Mouse (Mus musculus) hindbrain, embryonic 16.5 days (tissue): Measurements from ENCODE around the gene Plekhm1. TPM values are rescaled to one million over a fixed set of nuclear protein-coding genes. Genes with fewer than 3 reads are reported as not detected.
"Not testable (repeated sequence)": the region's sequence is repeated elsewhere in the genome, so short reads cannot be mapped to it uniquely, and the experiment has no call there.

Experiments used
- ATAC-seq: fragments of 200-750 bp; cut with Nextera tagmentation; 2 replicates; pipeline ENCODE4 v1.8.0; 2017; ENCODE audit warnings: moderate TSS enrichment, moderate library complexity
- H3K27ac ChIP-seq: fragments of 300-500 bp; sonication (generic); 2 replicates; pipeline ENCODE4 v1.5.1; 2014; ENCODE audit warnings: low read depth, mild to moderate bottlenecking, control low read depth, low read length, moderate library complexity
- H3K27me3 ChIP-seq: fragments of 300-500 bp; sonication (generic); replicated peaks from 2 replicates; pipeline ENCODE4 v1.6.1; 2014; ENCODE audit warnings: low read length; ENCODE audit not compliant: control insufficient read depth, insufficient read depth
- H3K36me3 ChIP-seq: fragments of 300-500 bp; sonication (generic); 2 replicates; pipeline ENCODE4 v1.6.1; 2014; ENCODE audit warnings: mild to moderate bottlenecking, low read length, moderate library complexity, mixed read lengths; ENCODE audit not compliant: control insufficient read depth, insufficient read depth
- H3K4me1 ChIP-seq: fragments of 300-500 bp; sonication (generic); 2 replicates; pipeline ENCODE4 v1.6.1; 2014; ENCODE audit warnings: low read depth, low read length; ENCODE audit not compliant: control insufficient read depth, insufficient read depth
- H3K4me2 ChIP-seq: fragments of 300-500 bp; sonication (generic); 2 replicates; pipeline ENCODE4 v1.6.1; 2014; ENCODE audit warnings: mild to moderate bottlenecking, low read length, control low read depth, moderate library complexity
- H3K4me3 ChIP-seq: fragments of 300-500 bp; sonication (generic); 2 replicates; pipeline ENCODE4 v1.5.1; 2014; ENCODE audit warnings: mild to moderate bottlenecking, low read length, control low read depth, moderate library complexity
- H3K9ac ChIP-seq: fragments of 300-500 bp; sonication (generic); 2 replicates; pipeline ENCODE4 v1.6.1; 2014; ENCODE audit warnings: low read depth, mild to moderate bottlenecking, control low read depth, low read length, moderate library complexity
- H3K9me3 ChIP-seq: fragments of 300-500 bp; sonication (generic); 2 replicates; pipeline ENCODE4 v1.6.1; 2014; ENCODE audit warnings: mild to moderate bottlenecking, low read length, moderate library complexity; ENCODE audit not compliant: control insufficient read depth
- WGBS: fragments of 180-500 bp; shearing (Covaris S2); extraction: QIAGEN DNeasy Blood & Tissue Kit; methylation state at CpG from one replicate; pipeline ENCODE4 v1.1.7; 2014; 5-methylcytosine and 5-hydroxymethylcytosine counted together
- polyA plus RNA-seq: library from polyadenylated mRNA; unstranded; fragments of >200 nt; fragmentation: Nextera tagmentation; extraction: Ambion mirVana; gene quantifications from 2 replicates; pipeline ENCODE4 v1.2.1, GENCODE M21; 2015

Plekhm1 gene
- polyA plus RNA-seq, 1 experiment from 2014 or later = 7.2 TPM

- Histone ChIP-seq H3K4me1 (peaks cover 14% of the 10 kb centered on the region), H3K27me3 (no peaks in the 10 kb centered on the region), H3K27ac (peak overlapping the region; percentile 72), H3K4me3 (peak overlapping the region; percentile 83), H3K4me2 (peak overlapping the region; percentile 92), H3K9me3 (no peaks in the 10 kb centered on the region), H3K36me3 (no peaks in the 10 kb centered on the region), H3K9ac (peak overlapping the region; percentile 71)
- peak; percentile 67; the same call in 1 of the 2 replicates for ATAC-seq
- 3% methylated on average over 14 of the region's 14 CpGs for WGBS
These were observed 500 bp upstream of the Plekhm1 start for GRCm38 (mm10) chr11:103412950-103413423.

- no peaks in the 10 kb centered on the region for H3K9me3 ChIP-seq
- no peaks in the 10 kb centered on the region for H3K36me3 ChIP-seq
- peaks cover 14% of the 10 kb centered on the region for H3K4me1 ChIP-seq
- WGBS = 100% methylated on average over 1 of the region's 1 CpGs
- no peak overlapping the region for H3K27ac ChIP-seq
- H3K9ac ChIP-seq = no peak overlapping the region
- peak overlapping the region; percentile 92 for H3K4me2 ChIP-seq
- no peak for ATAC-seq
- H3K27me3 ChIP-seq = no peaks in the 10 kb centered on the region
- H3K4me3 ChIP-seq = no peak overlapping the region
These were observed 1.2 kb downstream of the Plekhm1 start for GRCm38 (mm10) chr11:103411301-103411700.

GRCm38 (mm10) chr11:103408880-103409279, 3.6 kb downstream of the Plekhm1 start:
- Histone ChIP-seq H3K27me3 (no peaks in the 10 kb centered on the region), H3K27ac (no peak overlapping the region), H3K4me2 (no peak overlapping the region), H3K9me3 (no peaks in the 10 kb centered on the region), H3K9ac (no peak overlapping the region), H3K36me3 (no peaks in the 10 kb centered on the region), H3K4me3 (no peak overlapping the region), H3K4me1 (peaks cover 14% of the 10 kb centered on the region)
- ATAC-seq = no peak
- 93% methylated on average over 13 of the region's 13 CpGs for WGBS

GRCm38 (mm10) chr11:103407136-103407535, 5.4 kb downstream of the Plekhm1 start:
- ATAC-seq, H3K36me3 ChIP-seq, H3K27me3 ChIP-seq, H3K27ac ChIP-seq, H3K9ac ChIP-seq, H3K4me3 ChIP-seq, H3K4me2 ChIP-seq, H3K9me3 ChIP-seq: not testable (repeated sequence)
- 59% methylated on average over 5 of the region's 5 CpGs for WGBS
- H3K4me1 ChIP-seq = peaks cover 11% of the 10 kb centered on the region

- peaks cover 8% of the 10 kb centered on the region for H3K4me1 ChIP-seq
- no peak overlapping the region for H3K4me2 ChIP-seq
- no peak overlapping the region for H3K9ac ChIP-seq
- WGBS = 86% methylated on average over 7 of the region's 7 CpGs
- no peaks in the 10 kb centered on the region for H3K27me3 ChIP-seq
- no peak overlapping the region for H3K27ac ChIP-seq
- H3K36me3 ChIP-seq = peaks cover 4% of the 10 kb centered on the region; the same call in 1 of the 2 replicates
- no peaks in the 10 kb centered on the region for H3K9me3 ChIP-seq
- H3K4me3 ChIP-seq = no peak overlapping the region
- no peak for ATAC-seq
These were observed 5.9 kb downstream of the Plekhm1 start for GRCm38 (mm10) chr11:103406551-103406950.

DNA sequence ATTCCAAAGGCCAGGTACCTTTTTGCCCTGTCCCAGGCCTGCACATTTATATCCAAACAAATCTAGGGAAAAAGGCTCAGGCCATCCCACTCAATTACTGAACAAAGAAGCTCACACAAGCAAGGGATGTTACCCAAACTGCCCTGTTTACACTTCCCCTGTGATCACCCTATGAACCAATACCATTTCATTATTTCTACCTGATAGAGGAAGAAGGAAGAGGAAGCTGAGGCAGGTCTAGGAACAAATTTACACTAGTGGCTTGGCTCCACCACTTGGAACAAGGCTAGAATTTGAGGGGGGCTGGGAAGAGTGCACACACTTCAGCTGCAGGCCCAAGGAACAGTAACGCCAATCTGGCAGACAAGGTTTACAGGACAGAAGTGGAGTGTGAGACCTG, 6.7 kb downstream of the Plekhm1 start:
- no peak overlapping the region for H3K9ac ChIP-seq
- 89% methylated on average over 1 of the region's 1 CpGs for whole genome bisulfite sequencing
- H3K27ac ChIP-seq = no peak overlapping the region

GRCm38 (mm10) chr11:103404618-103405017, 7.9 kb downstream of the Plekhm1 start:
- Histone ChIP-seq H3K36me3 (peaks cover 4% of the 10 kb centered on the region; the same call in 1 of the 2 replicates), H3K27ac (no peak overlapping the region), H3K27me3 (no peaks in the 10 kb centered on the region), H3K9me3 (no peaks in the 10 kb centered on the region), H3K4me3 (no peak overlapping the region), H3K4me2 (no peak overlapping the region), H3K4me1 (no peaks in the 10 kb centered on the region), H3K9ac (no peak overlapping the region)
- no peak for ATAC-seq

More for the DNA sequence above, 6.7 kb downstream of the Plekhm1 start:
- Histone ChIP-seq H3K4me3 (no peak overlapping the region), H3K27me3 (no peaks in the 10 kb centered on the region), H3K4me1 (peaks cover 2% of the 10 kb centered on the region), H3K4me2 (no peak overlapping the region), H3K9me3 (no peaks in the 10 kb centered on the region), H3K36me3 (peaks cover 4% of the 10 kb centered on the region; the same call in 1 of the 2 replicates)
- ATAC-seq = no peak

DNA sequence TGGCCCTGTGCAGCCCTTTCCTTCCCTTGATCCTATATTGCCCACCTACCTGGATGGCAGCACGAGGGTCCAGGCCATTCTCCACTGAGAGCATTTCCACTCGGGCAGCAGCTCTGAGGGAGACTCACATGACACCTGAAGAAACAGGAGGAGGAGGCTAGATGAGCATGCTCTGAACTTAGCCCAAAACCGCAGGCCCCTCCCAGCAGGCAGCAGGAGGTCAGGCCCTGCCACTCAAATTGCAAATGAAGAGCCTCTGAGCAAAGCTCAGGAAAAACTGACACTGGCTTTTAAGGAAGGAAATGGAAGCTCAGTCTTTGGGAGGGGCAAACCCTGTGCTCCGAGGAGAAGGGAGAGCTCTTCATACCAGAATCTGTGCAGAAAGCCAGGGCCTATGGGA, 8.7 kb downstream of the Plekhm1 start:
- Histone ChIP-seq H3K27me3 (no peaks in the 10 kb centered on the region), H3K4me2 (no peak overlapping the region), H3K4me1 (no peaks in the 10 kb centered on the region), H3K27ac (no peak overlapping the region), H3K36me3 (peaks cover 4% of the 10 kb centered on the region; the same call in 1 of the 2 replicates), H3K9me3 (no peaks in the 10 kb centered on the region), H3K4me3 (no peak overlapping the region), H3K9ac (no peak overlapping the region)
- WGBS = 63% methylated on average over 4 of the region's 4 CpGs
- no peak for ATAC-seq

DNA sequence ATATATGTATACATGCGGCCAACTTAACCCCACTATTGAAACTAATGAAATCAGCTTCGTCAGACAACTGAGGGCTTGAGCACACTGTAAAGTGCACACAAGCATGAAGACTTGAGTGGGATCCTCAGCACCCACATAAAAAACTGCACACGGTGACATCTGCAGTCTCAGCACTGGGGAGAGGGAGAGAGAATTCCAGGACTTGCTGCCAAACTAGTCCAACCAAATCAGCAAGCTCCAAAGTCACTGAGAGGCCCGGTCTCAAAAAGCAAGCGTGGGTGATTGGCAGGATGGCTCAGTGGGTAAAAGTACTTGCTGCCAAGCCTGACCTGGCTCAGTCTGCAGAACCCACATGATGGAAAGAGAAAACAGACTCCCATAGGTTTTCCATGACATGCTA, 9.7 kb downstream of the Plekhm1 start:
- H3K4me1 ChIP-seq = no peaks in the 10 kb centered on the region
- 88% methylated on average over 5 of the region's 5 CpGs for WGBS
- no peak overlapping the region for H3K27ac ChIP-seq
- H3K9ac ChIP-seq = no peak overlapping the region
- no peaks in the 10 kb centered on the region for H3K27me3 ChIP-seq
- H3K36me3 ChIP-seq = peaks cover 4% of the 10 kb centered on the region; the same call in 1 of the 2 replicates
- no peaks in the 10 kb centered on the region for H3K9me3 ChIP-seq
- ATAC-seq = no peak
- H3K4me3 ChIP-seq = no peak overlapping the region
- no peak overlapping the region for H3K4me2 ChIP-seq

DNA sequence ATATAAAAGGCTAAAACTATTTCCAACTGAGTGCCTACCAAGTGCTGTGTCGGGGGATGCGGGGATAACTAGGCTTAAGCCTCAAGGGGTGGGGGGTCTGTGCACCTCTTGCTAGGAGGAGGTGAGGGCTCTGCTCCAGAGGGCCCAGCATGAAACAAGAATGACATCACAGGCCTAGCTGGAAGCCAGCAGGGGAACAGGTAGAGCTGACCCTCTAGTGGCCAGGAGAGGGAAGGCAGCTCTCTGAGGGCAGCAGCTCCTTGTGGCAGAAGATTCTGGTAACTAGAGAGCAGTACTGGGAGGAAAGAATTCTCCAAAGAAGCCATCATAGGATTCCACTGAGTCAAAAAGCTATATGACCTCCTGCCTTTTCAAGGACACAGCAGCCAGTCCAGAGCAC, 10.3 kb downstream of the Plekhm1 start:
- Histone ChIP-seq H3K27ac (no peak overlapping the region), H3K4me1 (no peaks in the 10 kb centered on the region), H3K9me3 (no peaks in the 10 kb centered on the region), H3K4me3 (no peak overlapping the region), H3K27me3 (no peaks in the 10 kb centered on the region), H3K36me3 (peaks cover 4% of the 10 kb centered on the region; the same call in 1 of the 2 replicates), H3K4me2 (no peak overlapping the region), H3K9ac (no peak overlapping the region)
- 63% methylated on average over 2 of the region's 2 CpGs for WGBS
- no peak for ATAC-seq
